Mouse (Mus musculus): ENCODE results near the gene Ilvbl. TPM values are rescaled to one million over a fixed set of nuclear protein-coding genes. Genes with fewer than 3 reads are reported as not detected.
"Not testable (repeated sequence)": the region's sequence is repeated elsewhere in the genome, so short reads cannot be mapped to it uniquely, and the experiment has no call there.

Gene Ilvbl
- total RNA-seq (2015) (23.1 and 26.9 TPM in 2 replicates), total RNA-seq (2017) (9.1 and 9.6 TPM in 2 replicates)

- ATAC-seq (replicated peaks; ENCODE audit: poor library complexity): peak; percentile 79
Observed at GRCm38 (mm10) chr10:78574250-78575104, at the start of gene Ilvbl. Ilvbl (plus strand) TSS chr10:78574346.

GRCm38 (mm10) chr10:78525071-78525470 lies 49.1 kb upstream of the Ilvbl start:
- not testable (repeated sequence) for ATAC-seq (replicated peaks; ENCODE audit: poor library complexity)

- no peak for ATAC-seq (replicated peaks; ENCODE audit: poor library complexity)
Observed at GRCm38 (mm10) chr10:78525511-78525910, 48.6 kb upstream of the Ilvbl start.

GRCm38 (mm10) chr10:78540943-78541342 lies 33.2 kb upstream of the Ilvbl start:
- ATAC-seq (replicated peaks; ENCODE audit: poor library complexity): peak; percentile 63

GRCm38 (mm10) chr10:78565070-78565469 lies 9.1 kb upstream of the Ilvbl start:
- no peak for ATAC-seq (replicated peaks; ENCODE audit: poor library complexity)

- ATAC-seq (replicated peaks; ENCODE audit: poor library complexity): no peak
Observed at GRCm38 (mm10) chr10:78569191-78569590, 5.0 kb upstream of the Ilvbl start.

- no peak for ATAC-seq (replicated peaks; ENCODE audit: poor library complexity)
Observed at GRCm38 (mm10) chr10:78569686-78570085, 4.5 kb upstream of the Ilvbl start.

- no peak for ATAC-seq (replicated peaks; ENCODE audit: poor library complexity)
Observed at GRCm38 (mm10) chr10:78570416-78570815, 3.7 kb upstream of the Ilvbl start.

GRCm38 (mm10) chr10:78570897-78571296 lies 3.2 kb upstream of the Ilvbl start:
- ATAC-seq (replicated peaks; ENCODE audit: poor library complexity): no peak

- ATAC-seq (replicated peaks; ENCODE audit: poor library complexity): no peak
Observed at GRCm38 (mm10) chr10:78573226-78573625, 920 bp upstream of the Ilvbl start.

GRCm38 (mm10) chr10:78575105-78575632 lies 1.0 kb downstream of the Ilvbl start:
- ATAC-seq (replicated peaks; ENCODE audit: poor library complexity): peak; percentile 0; the same call in 1 of the 2 replicates

GRCm38 (mm10) chr10:78575690-78576089 lies 1.5 kb downstream of the Ilvbl start:
- ATAC-seq (replicated peaks; ENCODE audit: poor library complexity): peak; percentile 6; the same call in 1 of the 2 replicates

GRCm38 (mm10) chr10:78576435-78577184 lies 2.5 kb downstream of the Ilvbl start:
- ATAC-seq (replicated peaks; ENCODE audit: poor library complexity): no peak

- no peak for ATAC-seq (replicated peaks; ENCODE audit: poor library complexity)
Observed at GRCm38 (mm10) chr10:78578204-78578603, 4.1 kb downstream of the Ilvbl start.

- ATAC-seq (replicated peaks; ENCODE audit: poor library complexity): no peak
Observed at GRCm38 (mm10) chr10:78581121-78581520, 7.0 kb downstream of the Ilvbl start.

GRCm38 (mm10) chr10:78583347-78583746 lies 9.2 kb downstream of the Ilvbl start:
- no peak for ATAC-seq (replicated peaks; ENCODE audit: poor library complexity)

GRCm38 (mm10) chr10:78583939-78584338 lies 9.8 kb downstream of the Ilvbl start:
- ATAC-seq (replicated peaks; ENCODE audit: poor library complexity): no peak

- ATAC-seq (replicated peaks; ENCODE audit: poor library complexity): no peak
Observed at GRCm38 (mm10) chr10:78584996-78585395, 10.8 kb downstream of the Ilvbl start.

GRCm38 (mm10) chr10:78585606-78586005 lies 11.5 kb downstream of the Ilvbl start:
- no peak for ATAC-seq (replicated peaks; ENCODE audit: poor library complexity)

- ATAC-seq (replicated peaks; ENCODE audit: poor library complexity): no peak
Observed at GRCm38 (mm10) chr10:78586026-78586425, 11.9 kb downstream of the Ilvbl start.

GRCm38 (mm10) chr10:78589291-78589690 lies 15.1 kb downstream of the Ilvbl start:
- no peak for ATAC-seq (replicated peaks; ENCODE audit: poor library complexity)

- ATAC-seq (replicated peaks; ENCODE audit: poor library complexity): no peak
Observed at GRCm38 (mm10) chr10:78589901-78590300, 15.8 kb downstream of the Ilvbl start.

Data from megakaryocyte progenitor cell, adult 5-6 weeks (primary cell).